Mouse (Mus musculus) frontal cortex, postnatal 36 days (tissue): ENCODE results near the gene Zkscan16.

ENCODE experiments used
- DNase-seq, 2 experiments: peaks; one replicate each; pipeline ENCODE4 v3.0.0; 2022; ENCODE audit warnings: low spot score in 2 of 2

The Zkscan16 gene

GRCm38 (mm10) chr4:58943420-58944205 lies at the start of gene Zkscan16:
Gene Zkscan16 (plus strand): TSS chr4:58943628.
- DNase-seq: peak; percentile 95

DNA sequence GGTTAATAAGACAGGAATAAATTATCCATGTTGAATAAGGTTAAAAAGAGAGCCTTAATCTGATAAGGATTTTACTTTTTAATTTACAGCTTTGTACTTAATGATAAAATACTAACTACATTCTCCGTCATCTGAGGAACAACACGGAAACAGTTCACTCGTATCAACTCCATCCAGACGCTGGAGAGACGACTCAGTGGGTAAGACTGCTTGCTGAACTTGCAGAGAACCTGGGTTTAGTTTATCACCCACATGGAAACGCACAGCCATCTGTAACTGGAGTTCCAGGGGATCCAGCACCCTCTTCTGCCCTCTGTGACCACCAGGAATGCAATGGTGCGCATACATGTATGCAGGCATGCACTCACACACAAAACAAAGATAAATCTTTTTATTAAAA lies 49.0 kb upstream of the Zkscan16 start:
- no peak for DNase-seq

GRCm38 (mm10) chr4:58897436-58897835 lies 46.0 kb upstream of the Zkscan16 start:
- no peak for DNase-seq

GRCm38 (mm10) chr4:58898318-58898717 lies 45.1 kb upstream of the Zkscan16 start:
- DNase-seq: no peak

GRCm38 (mm10) chr4:58907453-58907852 lies 36.0 kb upstream of the Zkscan16 start:
- DNase-seq: no peak

- DNase-seq: no peak
Measured at GRCm38 (mm10) chr4:58910175-58911068, 33.0 kb upstream of the Zkscan16 start.

GRCm38 (mm10) chr4:58911069-58911830 lies 32.2 kb upstream of the Zkscan16 start:
- DNase-seq: peak; percentile 60 to 62

- DNase-seq: peak; percentile 52 to 54
Measured at GRCm38 (mm10) chr4:58911831-58912628, 31.4 kb upstream of the Zkscan16 start.

- peak; percentile 79 to 81 for DNase-seq
Measured at GRCm38 (mm10) chr4:58912629-58913335, 30.6 kb upstream of the Zkscan16 start, which contains the start of gene Ecpas. Gene Ecpas (minus strand): TSS chr4:58912749.

GRCm38 (mm10) chr4:58913336-58914026 lies 29.9 kb upstream of the Zkscan16 start:
- no peak for DNase-seq

DNA sequence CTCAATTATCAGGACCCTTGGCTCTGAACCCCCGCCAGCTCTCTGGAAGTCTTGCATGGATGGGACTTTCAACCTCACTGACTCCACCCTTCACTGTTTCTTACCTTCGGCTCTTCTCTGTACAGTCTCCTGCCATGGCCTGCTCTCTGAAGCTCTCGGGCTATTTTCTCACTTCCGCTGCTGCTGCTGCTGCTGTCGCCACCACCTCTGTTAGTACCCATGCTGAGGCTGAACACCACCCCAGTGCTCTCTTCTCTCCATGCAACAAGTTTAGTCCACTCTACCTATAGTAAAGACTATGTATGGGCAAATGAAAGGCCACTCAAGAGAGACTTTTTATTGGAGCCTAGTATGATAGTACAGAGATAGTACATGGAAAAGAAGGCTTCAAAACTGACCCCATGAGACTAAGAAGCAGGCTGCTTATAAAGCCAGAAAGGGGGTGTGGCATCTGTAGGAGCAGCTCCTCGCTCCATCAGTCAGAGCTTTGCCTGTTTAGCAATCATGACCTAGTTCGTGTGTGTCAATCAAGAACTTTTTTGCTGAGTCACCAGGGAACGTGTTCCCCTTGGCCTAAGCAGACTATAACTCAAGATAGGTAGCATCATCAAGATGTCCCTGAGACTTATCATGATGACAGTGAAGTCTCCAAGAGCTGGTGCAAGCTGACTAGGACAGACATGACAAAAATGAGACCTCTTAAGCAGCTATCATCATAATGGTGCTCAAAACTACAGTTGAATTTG lies 28.2 kb upstream of the Zkscan16 start:
- DNase-seq: no peak

DNA sequence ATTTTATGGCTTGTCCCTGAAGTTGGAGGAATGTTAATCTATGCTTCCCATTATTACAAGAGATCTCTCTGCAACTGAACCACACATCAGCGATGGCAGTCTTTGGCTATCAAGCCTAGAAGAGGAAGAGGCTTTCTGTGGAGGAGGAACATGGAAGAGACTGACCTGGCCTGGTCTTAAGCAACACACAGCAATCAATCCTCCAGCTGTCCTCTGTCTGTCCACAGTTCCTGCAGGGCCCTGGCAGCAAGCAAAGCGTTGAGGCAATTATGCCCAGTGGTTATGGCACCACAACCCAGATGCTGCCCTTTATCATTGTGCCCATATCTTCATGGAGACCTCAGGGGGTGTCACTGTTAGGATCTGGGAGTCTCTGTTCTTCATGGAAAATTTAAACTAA lies 19.5 kb upstream of the Zkscan16 start:
- no peak for DNase-seq

GRCm38 (mm10) chr4:58925664-58926063 lies 17.8 kb upstream of the Zkscan16 start:
- no peak for DNase-seq

GRCm38 (mm10) chr4:58926120-58926519 lies 17.3 kb upstream of the Zkscan16 start:
- DNase-seq: no peak

- no peak for DNase-seq
Measured at GRCm38 (mm10) chr4:58927661-58928060, 15.8 kb upstream of the Zkscan16 start.

DNA sequence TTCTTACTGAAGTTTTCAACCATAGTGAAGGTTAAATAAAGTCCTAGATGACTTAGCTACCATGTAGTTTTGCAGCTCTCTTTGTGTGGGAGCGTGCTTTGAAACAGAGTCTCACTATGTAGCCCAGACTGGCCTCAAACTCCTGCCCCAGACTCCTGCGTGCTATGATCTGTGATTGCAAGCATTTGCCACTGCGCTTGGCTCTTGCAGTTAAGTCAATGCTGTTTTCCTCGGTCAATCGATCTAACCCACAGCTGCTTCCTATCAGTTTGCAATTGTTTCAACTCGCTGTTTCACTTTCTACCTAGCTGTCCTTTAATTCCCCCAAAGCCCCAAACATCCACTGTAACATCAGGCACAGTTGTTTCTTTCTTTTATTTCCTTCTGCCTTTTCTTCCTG lies 10.9 kb upstream of the Zkscan16 start:
- no peak for DNase-seq

DNA sequence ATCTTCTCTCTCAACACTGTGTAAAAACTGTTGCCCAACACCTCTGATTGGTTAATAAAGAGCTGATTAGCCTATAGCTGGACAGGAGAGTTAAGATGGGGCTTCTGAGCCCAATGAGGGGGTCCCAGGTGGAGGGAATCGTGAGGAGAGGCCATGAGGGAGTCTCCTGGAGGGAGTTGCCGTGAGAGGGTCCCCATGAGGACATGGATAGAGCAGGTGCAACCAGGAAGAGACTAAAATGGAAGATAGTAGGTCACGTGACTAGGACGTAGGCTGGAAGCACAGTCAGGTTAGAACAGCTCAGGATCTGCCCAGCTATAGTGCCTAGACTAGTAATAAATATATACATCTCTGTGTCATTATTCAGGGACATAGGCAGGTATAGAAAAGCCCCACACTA lies 9.1 kb upstream of the Zkscan16 start:
- no peak for DNase-seq

- peak in 1 of 2 experiments; percentile 26 for DNase-seq
Measured at GRCm38 (mm10) chr4:58934746-58935476, 8.5 kb upstream of the Zkscan16 start.
